15 mouse cellular contexts compared by ENCODE assay signal in genomic region chr14:23052833-23053592, GRCm38 (mm10).
DNase-seq lines count a peak whose midpoint lies in the region; ATAC-seq lines count a peak whose summit lies in the region.
"Had no signal": no experiment of that assay in that cellular context is flagged by ENCODE, and none has a peak within 500 bp of the region (broad histone marks: within the 10 kb centered on the region; RNA-seq: fewer than 3 reads in every experiment).

No protein-coding gene starts in this region.

- 0 out of 2 replicates have a peak, but pooled peaks cover 2% of the 10 kb centered on the region for H3K4me1 ChIP-seq in forebrain, embryonic 16.5 days (replicated peaks; ENCODE audit: control insufficient read depth, insufficient read depth, low read length)
- H3K4me1 ChIP-seq in forebrain, embryonic 10.5 days, result 0 out of 2 replicates have a peak, but pooled peaks cover 5% of the 10 kb centered on the region
- H3K4me1 ChIP-seq in midbrain, embryonic 13.5 days (replicated peaks), result peaks cover 6% of the 10 kb centered on the region
- no peaks in the 10 kb centered on the region; the same call in 1 of the 2 replicates for H3K4me1 ChIP-seq in midbrain, embryonic 11.5 days (ENCODE audit: control insufficient read depth, insufficient read depth, low read length)
- no peaks in the 10 kb centered on the region for H3K4me1 ChIP-seq in midbrain, embryonic 16.5 days (ENCODE audit: control insufficient read depth, insufficient read depth, low read length)

- peak; percentile 65; the same call in 1 of the 2 replicates for ATAC-seq in forebrain, embryonic 16.5 days
- ATAC-seq in midbrain, embryonic 13.5 days, result 0 out of 2 replicates have a peak, but pooled peaks have one; percentile 40
- no peak for ATAC-seq in midbrain, embryonic 11.5 days (ENCODE audit: low FRiP score)
- 0 out of 2 replicates have a peak, but pooled peaks have one; percentile 48 for ATAC-seq in midbrain, embryonic 16.5 days

- no peaks in the 10 kb centered on the region for H3K9me3 ChIP-seq in forebrain, embryonic 16.5 days (ENCODE audit: control insufficient read depth, low read length)
- no peaks in the 10 kb centered on the region for H3K9me3 ChIP-seq in forebrain, embryonic 10.5 days
- no peaks in the 10 kb centered on the region for H3K9me3 ChIP-seq in midbrain, embryonic 13.5 days
- H3K9me3 ChIP-seq in midbrain, embryonic 11.5 days (ENCODE audit: control insufficient read depth, low read length), result no peaks in the 10 kb centered on the region
- no peaks in the 10 kb centered on the region for H3K9me3 ChIP-seq in midbrain, embryonic 16.5 days (replicated peaks; ENCODE audit: control insufficient read depth, low read length, poor library complexity, severe bottlenecking)
- H3K9me3 ChIP-seq: embryonic facial prominence, embryonic 12.5 days had no signal

- WGBS in forebrain, embryonic 16.5 days, result 36% methylated on average over 11 of the region's 11 CpGs
- 85% methylated on average over 11 of the region's 11 CpGs for WGBS in forebrain, embryonic 10.5 days
- 63% methylated on average over 11 of the region's 11 CpGs for WGBS in midbrain, embryonic 13.5 days
- WGBS in midbrain, embryonic 11.5 days, result 88% methylated on average over 11 of the region's 11 CpGs
- WGBS in midbrain, embryonic 16.5 days, result 53% methylated on average over 11 of the region's 11 CpGs

- H3K27ac ChIP-seq in forebrain, embryonic 16.5 days (ENCODE audit: low read length), result no peak overlapping the region
- no peak overlapping the region for H3K27ac ChIP-seq in forebrain, embryonic 10.5 days
- H3K27ac ChIP-seq in midbrain, embryonic 13.5 days, result 0 out of 2 replicates have a peak overlapping the region, but pooled peaks have one; percentile 4
- no peak overlapping the region for H3K27ac ChIP-seq in midbrain, embryonic 11.5 days (ENCODE audit: low read depth, low read length)
- H3K27ac ChIP-seq in midbrain, embryonic 16.5 days (ENCODE audit: low read length), result no peak overlapping the region
- H3K27ac ChIP-seq: embryonic facial prominence, embryonic 12.5 days; liver, embryonic 14.5 days had no signal

- no peak overlapping the region for H3K9ac ChIP-seq in forebrain, embryonic 16.5 days (replicated peaks; ENCODE audit: low read depth, low read length)
- no peak overlapping the region for H3K9ac ChIP-seq in midbrain, embryonic 13.5 days (replicated peaks)
- no peak overlapping the region for H3K9ac ChIP-seq in midbrain, embryonic 11.5 days (ENCODE audit: low read length)
- no peak overlapping the region for H3K9ac ChIP-seq in midbrain, embryonic 16.5 days (ENCODE audit: low read depth, low read length)
- H3K9ac ChIP-seq: embryonic facial prominence, embryonic 12.5 days; liver, embryonic 14.5 days had no signal

- H3K27me3 ChIP-seq in forebrain, embryonic 16.5 days (replicated peaks; ENCODE audit: control insufficient read depth, insufficient read depth, low read length), result no peaks in the 10 kb centered on the region
- H3K27me3 ChIP-seq in forebrain, embryonic 10.5 days (ENCODE audit: poor library complexity, severe bottlenecking), result peaks cover under 1% of the 10 kb centered on the region; the same call in 1 of the 2 replicates
- H3K27me3 ChIP-seq in midbrain, embryonic 13.5 days, result peaks cover under 1% of the 10 kb centered on the region; the same call in 1 of the 2 replicates
- H3K27me3 ChIP-seq in midbrain, embryonic 11.5 days (ENCODE audit: control insufficient read depth, insufficient read depth, low read length), result no peaks in the 10 kb centered on the region
- no peaks in the 10 kb centered on the region for H3K27me3 ChIP-seq in midbrain, embryonic 16.5 days (ENCODE audit: control insufficient read depth, insufficient read depth, low read depth, low read length)
- H3K27me3 ChIP-seq: embryonic facial prominence, embryonic 12.5 days had no signal

- H3K4me2 ChIP-seq in forebrain, embryonic 16.5 days (ENCODE audit: low read length), result no peak overlapping the region
- no peak overlapping the region for H3K4me2 ChIP-seq in midbrain, embryonic 13.5 days (replicated peaks)
- no peak overlapping the region for H3K4me2 ChIP-seq in midbrain, embryonic 11.5 days
- H3K4me2 ChIP-seq in midbrain, embryonic 16.5 days (ENCODE audit: low read length), result no peak overlapping the region
- H3K4me2 ChIP-seq: embryonic facial prominence, embryonic 12.5 days had no signal

- no peak overlapping the region for H3K4me3 ChIP-seq in forebrain, embryonic 16.5 days (replicated peaks; ENCODE audit: low read length)
- no peak overlapping the region for H3K4me3 ChIP-seq in forebrain, embryonic 10.5 days
- H3K4me3 ChIP-seq in midbrain, embryonic 13.5 days (replicated peaks), result no peak overlapping the region
- no peak overlapping the region for H3K4me3 ChIP-seq in midbrain, embryonic 11.5 days (ENCODE audit: low read depth, low read length)
- H3K4me3 ChIP-seq in midbrain, embryonic 16.5 days (ENCODE audit: low read depth, low read length), result no peak overlapping the region
- H3K4me3 ChIP-seq: embryonic facial prominence, embryonic 12.5 days had no signal

- H3K36me3 ChIP-seq in forebrain, embryonic 16.5 days (ENCODE audit: control insufficient read depth, insufficient read depth), result no peaks in the 10 kb centered on the region
- no peaks in the 10 kb centered on the region for H3K36me3 ChIP-seq in forebrain, embryonic 10.5 days (replicated peaks)
- H3K36me3 ChIP-seq in midbrain, embryonic 13.5 days, result no peaks in the 10 kb centered on the region
- no peaks in the 10 kb centered on the region for H3K36me3 ChIP-seq in midbrain, embryonic 11.5 days (ENCODE audit: control insufficient read depth, insufficient read depth, low read length)
- H3K36me3 ChIP-seq in midbrain, embryonic 16.5 days (ENCODE audit: control insufficient read depth, insufficient read depth, low read length), result no peaks in the 10 kb centered on the region
- H3K36me3 ChIP-seq: embryonic facial prominence, embryonic 12.5 days had no signal

- DNase-seq in forebrain, embryonic 10.5 days (ENCODE audit: extremely low spot score, low spot score), result no peak
- DNase-seq in midbrain, embryonic 11.5 days (ENCODE audit: low spot score, missing footprints), result no peak
- DNase-seq in cerebellum, postnatal 14 days, result peak; percentile 40 to 49
- DNase-seq in yolk sac, embryonic 10.5 days (ENCODE audit: low spot score), result no peak
- no peak for DNase-seq in thymus, postnatal 36 days
- DNase-seq: heart, adult 11 months; heart, postnatal 14 days; kidney, adult 18-20 months; kidney, postnatal 36 days; lung, postnatal 36 days had no signal

Comparison
In these comparisons a context has a peak if more than half of its experiments do, and no peak if none do; other contexts are left out.
1. DNase-seq: peak in cerebellum, postnatal 14 days (2 of 2); none in forebrain, embryonic 10.5 days (single experiment), midbrain, embryonic 11.5 days (single experiment), yolk sac, embryonic 10.5 days (single experiment) and thymus, postnatal 36 days (0 of 2).